Mouse (Mus musculus): ENCODE measurements at regions not wholly inside any gene's neighbourhood (a gene's known extent, or its start where the extent isn't known, plus 50 kb on each side); places are given as distances from the start of the nearest gene placed in this dataset.

- no peak overlapping the region for H3K4me2 ChIP-seq (replicated peaks)
- peak overlapping the region; percentile 72 for H3K27ac ChIP-seq
- WGBS: 15% methylated on average over 3 of the region's 3 CpGs
- H3K4me1 ChIP-seq (replicated peaks): peaks cover 19% of the 10 kb centered on the region
- H3K9me3 ChIP-seq: no peaks in the 10 kb centered on the region
- ATAC-seq: peak; percentile 22; the same call in 1 of the 2 replicates
- no peaks in the 10 kb centered on the region for H3K27me3 ChIP-seq (replicated peaks)
- no peak overlapping the region for H3K4me3 ChIP-seq (replicated peaks)
- H3K36me3 ChIP-seq: no peaks in the 10 kb centered on the region
- H3K9ac ChIP-seq: no peak overlapping the region
Measured at GRCm38 (mm10) chr2:27812946-27813345, 73.3 kb upstream of the Col5a1 start.

DNA sequence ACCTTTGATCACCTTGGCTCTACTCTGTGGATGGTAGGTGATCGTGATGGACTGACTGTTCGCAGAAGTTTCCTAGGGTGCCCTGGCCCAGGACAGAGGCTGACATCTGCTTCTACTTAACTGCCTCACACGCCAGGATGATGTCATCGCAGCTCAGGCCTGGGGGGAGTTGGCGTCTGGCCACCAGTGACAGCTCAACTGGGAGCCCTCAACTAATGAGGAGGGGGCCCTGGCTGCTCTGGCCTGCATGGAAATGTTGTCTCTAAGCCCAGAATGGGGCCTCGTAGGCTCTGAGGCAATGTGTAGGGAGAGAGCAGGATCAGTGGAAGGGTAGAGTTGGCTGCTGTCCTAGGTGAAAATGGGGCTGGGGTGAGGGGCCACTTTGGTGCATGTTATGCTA is 72.9 kb upstream of the Col5a1 start:
- Histone ChIP-seq H3K4me1 (replicated peaks) (peaks cover 19% of the 10 kb centered on the region), H3K27me3 (replicated peaks) (no peaks in the 10 kb centered on the region), H3K9me3 (no peaks in the 10 kb centered on the region), H3K27ac (peak overlapping the region; percentile 72), H3K9ac (no peak overlapping the region), H3K4me3 (replicated peaks) (no peak overlapping the region), H3K4me2 (replicated peaks) (no peak overlapping the region), H3K36me3 (no peaks in the 10 kb centered on the region)
- WGBS: 29% methylated on average over 6 of the region's 6 CpGs
- ATAC-seq: peak; percentile 88

DNA sequence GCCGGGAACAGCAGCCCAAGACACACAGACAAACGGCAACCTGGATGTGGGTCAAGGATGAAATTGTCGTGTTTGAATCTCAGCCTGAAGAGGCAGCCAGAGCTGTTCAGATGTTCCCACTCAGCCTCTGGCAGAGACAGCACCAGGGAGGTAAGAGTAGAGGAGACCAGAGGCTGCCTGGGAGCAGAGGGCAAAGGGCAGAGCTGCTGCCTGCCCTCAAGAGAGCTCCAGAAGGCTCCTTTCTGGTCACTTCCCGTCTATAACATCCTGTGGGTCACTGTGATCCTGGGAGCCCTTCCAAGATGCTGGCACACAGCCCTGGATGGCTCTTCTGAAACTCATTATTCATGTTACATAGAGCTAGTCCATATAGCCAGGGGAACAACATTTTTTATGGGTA is 67.6 kb upstream of the Col5a1 start:
- H3K4me3 ChIP-seq (replicated peaks): no peak overlapping the region
- ATAC-seq: no peak
- whole genome bisulfite sequencing: 29% methylated on average over 4 of the region's 4 CpGs
- H3K9ac ChIP-seq: no peak overlapping the region
- no peaks in the 10 kb centered on the region for H3K9me3 ChIP-seq
- H3K4me1 ChIP-seq (replicated peaks): peaks cover 10% of the 10 kb centered on the region
- no peaks in the 10 kb centered on the region for H3K36me3 ChIP-seq
- peak overlapping the region; percentile 63 for H3K27ac ChIP-seq
- no peaks in the 10 kb centered on the region; the same call in 1 of the 2 replicates for H3K27me3 ChIP-seq (replicated peaks)
- H3K4me2 ChIP-seq (replicated peaks): no peak overlapping the region

DNA sequence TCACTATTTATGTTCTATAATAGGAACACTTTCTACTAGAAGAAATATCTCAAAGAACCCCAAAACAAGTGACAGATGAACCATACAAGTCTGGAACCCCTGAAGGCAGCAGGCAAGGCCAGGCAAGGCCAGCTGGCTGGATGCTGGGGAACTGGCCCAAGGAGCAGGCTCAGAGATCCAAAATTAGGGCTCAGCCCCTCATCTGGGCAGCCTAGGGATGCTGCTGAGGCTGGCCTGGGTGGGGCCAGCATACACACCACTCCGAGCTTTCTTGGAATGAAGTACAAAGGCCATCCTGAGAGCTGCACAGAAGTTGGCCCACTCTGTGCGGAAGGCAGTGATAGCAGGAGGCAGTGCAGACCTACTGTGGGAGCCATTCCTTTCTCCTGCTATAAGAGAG is 59.4 kb upstream of the Col5a1 start:
- Histone ChIP-seq H3K9ac (no peak overlapping the region), H3K27ac (no peak overlapping the region), H3K9me3 (no peaks in the 10 kb centered on the region), H3K27me3 (replicated peaks) (no peaks in the 10 kb centered on the region; the same call in 1 of the 2 replicates), H3K4me2 (replicated peaks) (no peak overlapping the region), H3K4me3 (replicated peaks) (no peak overlapping the region), H3K4me1 (replicated peaks) (no peaks in the 10 kb centered on the region), H3K36me3 (no peaks in the 10 kb centered on the region)
- 69% methylated on average over 2 of the region's 2 CpGs for WGBS
- no peak for ATAC-seq

DNA sequence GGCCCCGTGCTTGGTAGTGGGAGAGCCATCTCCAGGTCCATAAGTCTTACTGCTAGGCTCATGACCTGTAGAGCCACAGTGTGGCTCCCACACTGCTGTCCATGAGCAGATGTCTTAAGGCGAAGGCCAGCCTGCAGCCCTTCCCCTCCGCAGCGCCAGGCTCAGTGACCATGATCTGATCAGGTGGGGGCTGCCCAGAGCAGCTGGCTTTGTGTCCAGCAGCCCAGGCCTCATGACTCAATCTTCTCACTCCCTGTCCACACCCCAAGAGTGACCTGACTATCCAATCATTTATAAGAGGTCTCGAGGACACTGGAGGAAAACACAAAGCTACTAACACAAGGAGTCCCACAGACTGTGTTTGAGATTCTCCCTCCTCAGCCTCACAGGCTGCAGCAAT is 58.6 kb upstream of the Col5a1 start:
- ATAC-seq: no peak
- H3K9me3 ChIP-seq: no peaks in the 10 kb centered on the region
- H3K27me3 ChIP-seq (replicated peaks): no peaks in the 10 kb centered on the region
- no peak overlapping the region for H3K27ac ChIP-seq
- no peak overlapping the region for H3K4me3 ChIP-seq (replicated peaks)
- WGBS: 82% methylated on average over 5 of the region's 5 CpGs
- H3K36me3 ChIP-seq: no peaks in the 10 kb centered on the region
- no peak overlapping the region for H3K9ac ChIP-seq
- no peak overlapping the region for H3K4me2 ChIP-seq (replicated peaks)
- H3K4me1 ChIP-seq (replicated peaks): no peaks in the 10 kb centered on the region

DNA sequence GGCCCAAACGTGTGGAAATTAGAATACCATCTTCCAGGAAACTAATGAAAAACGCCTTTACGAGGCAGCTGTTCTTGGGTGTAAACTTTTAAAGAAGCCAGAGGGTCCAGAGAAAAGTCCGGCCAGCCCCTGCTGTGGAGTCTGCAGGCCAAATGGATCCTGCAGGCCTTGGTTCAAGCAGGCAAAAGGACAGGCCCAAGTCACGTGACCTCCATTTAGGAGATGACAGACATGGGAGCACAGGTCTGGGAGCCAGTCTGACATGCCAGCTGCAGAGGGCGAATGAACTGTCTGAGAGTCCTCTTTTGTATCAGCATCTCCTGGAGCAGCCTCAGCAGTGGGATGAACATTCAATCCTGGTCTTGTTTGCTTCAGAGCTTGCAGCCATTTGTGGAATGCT is 58.0 kb upstream of the Col5a1 start:
- Histone ChIP-seq H3K4me1 (replicated peaks) (no peaks in the 10 kb centered on the region), H3K27me3 (replicated peaks) (no peaks in the 10 kb centered on the region), H3K9me3 (no peaks in the 10 kb centered on the region), H3K9ac (no peak overlapping the region), H3K4me2 (replicated peaks) (no peak overlapping the region), H3K4me3 (replicated peaks) (no peak overlapping the region), H3K36me3 (no peaks in the 10 kb centered on the region), H3K27ac (no peak overlapping the region)
- no peak for ATAC-seq
- WGBS: 74% methylated on average over 6 of the region's 6 CpGs

- no peaks in the 10 kb centered on the region for H3K36me3 ChIP-seq
- no peak overlapping the region for H3K4me2 ChIP-seq (replicated peaks)
- H3K9ac ChIP-seq: no peak overlapping the region
- 66% methylated on average over 5 of the region's 5 CpGs for WGBS
- H3K9me3 ChIP-seq: no peaks in the 10 kb centered on the region
- ATAC-seq: no peak
- no peak overlapping the region for H3K27ac ChIP-seq
- no peaks in the 10 kb centered on the region for H3K27me3 ChIP-seq (replicated peaks)
- H3K4me3 ChIP-seq (replicated peaks): no peak overlapping the region
- H3K4me1 ChIP-seq (replicated peaks): peaks cover 5% of the 10 kb centered on the region; the same call in 1 of the 2 replicates
Measured at GRCm38 (mm10) chr2:27829551-27829950, 56.7 kb upstream of the Col5a1 start.

DNA sequence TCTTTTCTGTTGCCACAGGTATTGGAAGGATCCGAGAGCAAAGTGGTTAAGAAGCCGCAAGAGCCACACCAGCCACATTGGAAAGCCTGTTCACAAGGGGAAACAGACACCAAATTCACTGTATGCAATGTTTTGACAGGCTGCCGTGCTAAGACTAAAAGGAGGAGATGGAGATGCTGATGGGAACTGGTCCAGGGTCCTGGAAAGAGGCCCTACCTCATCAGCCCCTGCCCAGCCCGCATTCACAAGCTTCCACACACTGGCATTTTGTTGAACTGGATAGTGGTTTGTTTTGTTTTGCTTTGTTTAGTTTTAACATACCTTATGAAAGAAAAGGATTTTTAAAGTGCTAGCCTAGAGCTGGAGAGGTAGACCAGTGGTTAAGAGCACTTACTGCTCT is 51.3 kb upstream of the Col5a1 start:
- Histone ChIP-seq H3K4me2 (replicated peaks) (no peak overlapping the region), H3K4me3 (replicated peaks) (no peak overlapping the region), H3K27me3 (replicated peaks) (no peaks in the 10 kb centered on the region), H3K36me3 (no peaks in the 10 kb centered on the region), H3K4me1 (replicated peaks) (peaks cover 22% of the 10 kb centered on the region), H3K9me3 (no peaks in the 10 kb centered on the region), H3K9ac (no peak overlapping the region), H3K27ac (peak overlapping the region; percentile 94)
- 70% methylated on average over 4 of the region's 4 CpGs for WGBS
- no peak for ATAC-seq

DNA sequence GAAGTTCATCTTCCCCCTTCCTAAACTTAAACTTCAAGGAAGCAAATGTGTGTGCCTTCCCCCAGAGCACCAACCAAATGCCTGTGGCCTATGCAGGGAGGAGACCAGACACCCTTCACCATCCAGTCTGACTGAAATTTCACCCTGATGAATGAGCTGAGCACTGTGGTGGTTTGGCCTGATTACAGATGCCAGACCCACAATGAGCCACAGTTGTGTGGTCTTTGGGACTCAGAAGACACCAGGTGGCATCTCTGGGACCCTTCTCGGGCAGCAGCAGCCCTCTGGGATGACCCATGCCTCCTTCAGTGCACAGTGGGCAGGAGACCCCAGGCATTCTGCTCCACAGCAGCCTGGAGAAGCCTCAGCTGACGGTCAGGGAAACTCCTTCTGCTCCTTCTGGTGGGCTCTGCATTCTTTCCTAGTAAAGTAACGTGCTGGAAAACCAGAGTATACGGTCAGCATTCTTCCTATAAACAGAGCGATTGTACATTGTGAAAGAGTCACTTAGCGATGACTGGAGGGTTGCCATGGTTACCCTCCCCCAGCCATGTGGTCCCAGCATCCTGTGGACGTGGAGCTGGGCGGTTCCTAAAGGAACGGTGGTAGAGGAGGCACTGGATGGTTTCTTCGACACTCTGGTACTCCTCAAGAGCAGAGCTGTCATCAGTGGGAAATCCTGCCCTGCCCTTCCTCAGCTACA is 50.3 kb upstream of the Col5a1 start:
- peak overlapping the region; percentile 94 for H3K27ac ChIP-seq
- H3K4me2 ChIP-seq (replicated peaks): 0 out of 2 replicates have a peak overlapping the region, but pooled peaks have one; percentile 18
- WGBS: 35% methylated on average over 10 of the region's 10 CpGs
- H3K36me3 ChIP-seq: no peaks in the 10 kb centered on the region
- no peaks in the 10 kb centered on the region for H3K9me3 ChIP-seq
- peaks cover 22% of the 10 kb centered on the region for H3K4me1 ChIP-seq (replicated peaks)
- no peak overlapping the region for H3K9ac ChIP-seq
- peak; percentile 96 for ATAC-seq
- H3K27me3 ChIP-seq (replicated peaks): no peaks in the 10 kb centered on the region
- H3K4me3 ChIP-seq (replicated peaks): no peak overlapping the region

Data from intestine, embryonic 15.5 days (tissue).